Mouse (Mus musculus) CH12.LX (cell line): Measurements from ENCODE around the gene Cfi. TPM values are rescaled to one million over a fixed set of nuclear protein-coding genes. Genes with fewer than 3 reads are reported as not detected.

Experiments
- DNase-seq: peaks from one replicate; pipeline ENCODE4 v3.0.0-alpha.2; 2013; ENCODE audit errors: extremely low read depth
- H3K27ac ChIP-seq: 2 replicates; pipeline ENCODE4 v1.5.1; 2012; ENCODE audit warnings: low read depth, mild to moderate bottlenecking, control low read depth, moderate library complexity; ENCODE audit not compliant: insufficient read depth
- H3K27me3 ChIP-seq: replicated peaks from 2 replicates; pipeline ENCODE3; 2012; ENCODE audit warnings: inconsistent platforms
- H3K36me3 ChIP-seq, 2 experiments: replicated peaks in 1 of 2; 2 replicates each; pipeline versions ENCODE3 to v1.6.1; 2012; ENCODE audit warnings: inconsistent platforms in 1 of 2, low read length in 1 of 2, mild to moderate bottlenecking in 1 of 2, mixed read lengths in 1 of 2, moderate library complexity in 1 of 2; ENCODE audit not compliant: control insufficient read depth in 1 of 2, insufficient read depth in 1 of 2
- H3K4me1 ChIP-seq, 2 experiments: 2 replicates each; pipeline ENCODE4 v1.6.1; 2012; ENCODE audit warnings: inconsistent platforms in 1 of 2, moderate library complexity in 1 of 2; ENCODE audit not compliant: insufficient read depth in 2 of 2, control insufficient read depth in 1 of 2
- H3K4me2 ChIP-seq: 2 replicates; pipeline ENCODE4 v1.6.1; 2012; ENCODE audit warnings: low read depth, mild to moderate bottlenecking, control low read depth; ENCODE audit not compliant: poor library complexity, insufficient read depth, severe bottlenecking
- H3K4me3 ChIP-seq, 3 experiments: fragments of 150-350 bp in 1 of 3; sonication (generic) in 1 of 3; replicated peaks in 1 of 3; 2 replicates each; pipeline versions ENCODE3 to v1.5.1; 2011 to 2012; ENCODE audit warnings: low read depth in 2 of 3, low read length in 2 of 3, mild to moderate bottlenecking in 2 of 3, moderate library complexity in 2 of 3, control low read depth in 1 of 3, improper control_type of control experiment in 1 of 3, inconsistent platforms in 1 of 3, mixed read lengths in 1 of 3; ENCODE audit not compliant: poor library complexity in 1 of 3
- H3K79me2 ChIP-seq: replicated peaks from 2 replicates; pipeline ENCODE4 v1.6.1; 2012; ENCODE audit warnings: mild to moderate bottlenecking, moderate library complexity; ENCODE audit not compliant: control insufficient read depth, poor library complexity, insufficient read depth, severe bottlenecking; ENCODE audit errors: extremely low read depth
- H3K9ac ChIP-seq: 2 replicates; pipeline ENCODE4 v1.6.1; 2012; ENCODE audit warnings: low read depth, mild to moderate bottlenecking, control low read depth, moderate library complexity; ENCODE audit not compliant: insufficient read depth
- H3K9me3 ChIP-seq: replicated peaks from 2 replicates; pipeline ENCODE3; 2012; ENCODE audit warnings: low read length, inconsistent platforms, mixed read lengths
- BHLHE40 ChIP-seq: IDR thresholded peaks from 2 replicates; pipeline ENCODE4 v1.6.1; 2011; ENCODE audit warnings: mild to moderate bottlenecking, low read depth, low read length, improper control_type of control experiment
- CHD1 ChIP-seq: IDR thresholded peaks from 2 replicates; pipeline ENCODE4 v1.6.1; 2012; ENCODE audit warnings: low read depth, low read length, improper control_type of control experiment, inconsistent platforms
- CHD2 ChIP-seq: IDR thresholded peaks from 2 replicates; pipeline ENCODE4 v1.6.1; 2011; ENCODE audit warnings: low read length, improper control_type of control experiment
- CTCF ChIP-seq, 2 experiments: IDR thresholded peaks in 1 of 2; conservative IDR thresholded peaks in 1 of 2; 2 replicates each; pipeline ENCODE4 v1.5.1; 2011 to 2012; ENCODE audit warnings: low read depth in 2 of 2, low read length in 2 of 2, improper control_type of control experiment in 1 of 2, inconsistent platforms in 1 of 2, mild to moderate bottlenecking in 1 of 2, moderate library complexity in 1 of 2
- E2F4 ChIP-seq: IDR thresholded peaks from 2 replicates; pipeline ENCODE4 v1.6.1; 2011; ENCODE audit warnings: low read depth, low read length, improper control_type of control experiment; ENCODE audit not compliant: insufficient replicate concordance
- ELF1 ChIP-seq: IDR thresholded peaks from 2 replicates; pipeline ENCODE4 v1.6.1; 2014; ENCODE audit warnings: low read depth, mild to moderate bottlenecking, inconsistent platforms, low read length, improper control_type of control experiment
- EP300 ChIP-seq: IDR thresholded peaks from 2 replicates; pipeline ENCODE4 v1.6.1; 2011; ENCODE audit warnings: low read length, improper control_type of control experiment
- ETS1 ChIP-seq: conservative IDR thresholded peaks from 2 replicates; pipeline ENCODE4 v1.6.1; 2012; ENCODE audit warnings: low read depth, mild to moderate bottlenecking, inconsistent platforms, low read length, improper control_type of control experiment, moderate library complexity
- GABPA ChIP-seq: IDR thresholded peaks from 2 replicates; pipeline ENCODE4 v1.6.1; 2012; ENCODE audit warnings: low read depth, low read length, improper control_type of control experiment, inconsistent platforms; ENCODE audit not compliant: insufficient replicate concordance
- HCFC1 ChIP-seq: IDR thresholded peaks from 2 replicates; pipeline ENCODE4 v1.6.1; 2012; ENCODE audit warnings: low read depth, mild to moderate bottlenecking, inconsistent platforms, low read length, improper control_type of control experiment
- IRF4 ChIP-seq: IDR thresholded peaks from 2 replicates; pipeline ENCODE4 v1.6.1; 2014; ENCODE audit warnings: low read depth, mild to moderate bottlenecking, inconsistent platforms, low read length, improper control_type of control experiment
- JUN ChIP-seq: IDR thresholded peaks from 2 replicates; pipeline ENCODE4 v1.6.1; 2011; ENCODE audit warnings: low read depth, mild to moderate bottlenecking, low read length, improper control_type of control experiment, moderate library complexity; ENCODE audit not compliant: insufficient read depth
- JUND ChIP-seq: conservative IDR thresholded peaks from 2 replicates; pipeline ENCODE4 v1.6.1; 2011; ENCODE audit warnings: low read depth, low read length, improper control_type of control experiment
- KAT2A ChIP-seq: IDR thresholded peaks from 2 replicates; pipeline ENCODE4 v1.6.1; 2012; ENCODE audit warnings: low read length, improper control_type of control experiment, inconsistent platforms; ENCODE audit not compliant: insufficient replicate concordance
- MAFK ChIP-seq: IDR thresholded peaks from 2 replicates; pipeline ENCODE4 v1.6.1; 2011; ENCODE audit warnings: low read length, improper control_type of control experiment; ENCODE audit not compliant: insufficient replicate concordance
- MAX ChIP-seq: IDR thresholded peaks from 2 replicates; pipeline ENCODE4 v1.6.1; 2011; ENCODE audit warnings: low read length, improper control_type of control experiment
- MAZ ChIP-seq: IDR thresholded peaks from 2 replicates; pipeline ENCODE4 v1.6.1; 2012; ENCODE audit warnings: low read depth, mild to moderate bottlenecking, inconsistent platforms, low read length, improper control_type of control experiment, moderate library complexity
- MEF2A ChIP-seq: IDR thresholded peaks from 2 replicates; pipeline ENCODE4 v1.6.1; 2014; ENCODE audit warnings: low read depth, mild to moderate bottlenecking, inconsistent platforms, low read length, improper control_type of control experiment, borderline replicate concordance
- MXI1 ChIP-seq: IDR thresholded peaks from 2 replicates; pipeline ENCODE4 v1.6.1; 2011; ENCODE audit warnings: mild to moderate bottlenecking, low read depth, low read length, improper control_type of control experiment
- MYC ChIP-seq: IDR thresholded peaks from 2 replicates; pipeline ENCODE4 v1.6.1; 2011; ENCODE audit warnings: low read depth, mild to moderate bottlenecking, improper control_type of control experiment, low read length
- NELFE ChIP-seq: IDR thresholded peaks from 2 replicates; pipeline ENCODE4 v1.6.1; 2011; ENCODE audit warnings: low read depth, low read length, improper control_type of control experiment
- NRF1 ChIP-seq: IDR thresholded peaks from 2 replicates; pipeline ENCODE4 v1.6.1; 2014; ENCODE audit warnings: low read depth, mild to moderate bottlenecking, inconsistent platforms, low read length, improper control_type of control experiment, moderate library complexity
- PAX5 ChIP-seq: IDR thresholded peaks from 2 replicates; pipeline ENCODE4 v1.6.1; 2012; ENCODE audit warnings: low read length, inconsistent platforms, mixed read lengths
- POLR2A ChIP-seq: IDR thresholded peaks from 2 replicates; pipeline ENCODE4 v1.6.1; 2011; ENCODE audit warnings: low read depth, mild to moderate bottlenecking, improper control_type of control experiment, low read length
- POLR2AphosphoS2 ChIP-seq: IDR thresholded peaks from 2 replicates; pipeline ENCODE4 v1.6.1; 2011; ENCODE audit warnings: low read depth, low read length, improper control_type of control experiment
- RAD21 ChIP-seq: IDR thresholded peaks from 2 replicates; pipeline ENCODE4 v1.6.1; 2011; ENCODE audit warnings: low read depth, mild to moderate bottlenecking, low read length, improper control_type of control experiment, moderate library complexity
- RCOR1 ChIP-seq: conservative IDR thresholded peaks from 2 replicates; pipeline ENCODE4 v1.6.1; 2012; ENCODE audit warnings: low read depth, mild to moderate bottlenecking, inconsistent platforms, low read length, improper control_type of control experiment
- SIN3A ChIP-seq: IDR thresholded peaks from 2 replicates; pipeline ENCODE4 v1.6.1; 2012; ENCODE audit warnings: low read length, improper control_type of control experiment, inconsistent platforms
- SMC3 ChIP-seq: IDR thresholded peaks from 2 replicates; pipeline ENCODE4 v1.6.1; 2011; ENCODE audit warnings: low read depth, low read length, improper control_type of control experiment
- TBP ChIP-seq: conservative IDR thresholded peaks from 2 replicates; pipeline ENCODE4 v1.6.1; 2011; ENCODE audit warnings: low read depth, low read length, improper control_type of control experiment
- TCF12 ChIP-seq: IDR thresholded peaks from 2 replicates; pipeline ENCODE4 v1.6.1; 2014; ENCODE audit warnings: low read depth, mild to moderate bottlenecking, inconsistent platforms, low read length, improper control_type of control experiment
- UBTF ChIP-seq: IDR thresholded peaks from 2 replicates; pipeline ENCODE4 v1.6.1; 2012; ENCODE audit warnings: low read depth, mild to moderate bottlenecking, inconsistent platforms, low read length, improper control_type of control experiment, moderate library complexity
- USF1 ChIP-seq: IDR thresholded peaks from 2 replicates; pipeline ENCODE4 v1.6.1; 2014; ENCODE audit warnings: low read depth, mild to moderate bottlenecking, inconsistent platforms, low read length, improper control_type of control experiment
- USF2 ChIP-seq: conservative IDR thresholded peaks from 2 replicates; pipeline ENCODE4 v1.6.1; 2011; ENCODE audit warnings: low read depth, low read length, improper control_type of control experiment
- ZC3H11A ChIP-seq: IDR thresholded peaks from 2 replicates; pipeline ENCODE4 v1.6.1; 2012; ENCODE audit warnings: low read depth, mild to moderate bottlenecking, inconsistent platforms, low read length, improper control_type of control experiment
- ZKSCAN1 ChIP-seq: IDR thresholded peaks from 2 replicates; pipeline ENCODE4 v1.6.1; 2012; ENCODE audit warnings: low read depth, inconsistent platforms, low read length, improper control_type of control experiment, borderline replicate concordance
- ZMIZ1 ChIP-seq: IDR thresholded peaks from 2 replicates; pipeline ENCODE4 v1.6.1; 2012; ENCODE audit warnings: low read depth, mild to moderate bottlenecking, inconsistent platforms, low read length, improper control_type of control experiment
- ZNF384 ChIP-seq: IDR thresholded peaks from 2 replicates; pipeline ENCODE4 v1.6.1; 2012; ENCODE audit warnings: low read depth, low read length, improper control_type of control experiment, inconsistent platforms
- dilution Hi-C: fragments of 300-500 bp; cut with MboI; formaldehyde crosslinking; loops from 2 replicates; pipeline ENCODE4 v1.14.3; 2020; ENCODE audit warnings: low sequenced_read_pairs; ENCODE audit not compliant: extremely low pct_unique_long_range_greater_than_20kb, extremely low pct_ligation_motif_present
- in situ Hi-C: fragments of 300-500 bp; cut with MboI; formaldehyde crosslinking; loops from 3 replicates; pipeline ENCODE4 v1.14.3; 2019; ENCODE audit warnings: low sequenced_read_pairs, low pct_ligation_motif_present, low pct_unique_long_range_greater_than_20kb, mixed read lengths
- polyA plus RNA-seq: library from polyadenylated mRNA; unstranded; fragments of >175 nt; gene quantifications from 2 replicates; pipeline ENCODE4 v1.2.1, GENCODE M21; 2012; ENCODE audit warnings: low read depth; ENCODE audit not compliant: insufficient read length
- total RNA-seq, 2 experiments: library from RNA; depleted of rRNA; stranded (reverse); fragments of 300-350 nt in 1 of 2; fragments of >200 nt in 1 of 2; gene quantifications; 2 replicates each; pipeline ENCODE4 v1.2.3; 2012 to 2014

The Cfi gene
- total and polyA plus RNA-seq, 3 experiments, result 0.04 to 0.14 TPM; not detected in 1

- Histone ChIP-seq H3K4me3 (peak within 1 kb of the TSS; percentile 78 to 96 (median 80)), H3K9me3 (no peaks in the 10 kb centered on the region), H3K36me3 (peaks cover 0 to 10% of the 10 kb centered on the region in 2 experiments), H3K4me1 (peaks cover 19 to 46% of the 10 kb centered on the region in 2 experiments; a peak in 3 of 4 replicates), H3K27me3 (no peaks in the 10 kb centered on the region), H3K4me2 (peak within 1 kb of the TSS; percentile 79), H3K79me2 (peaks cover 7% of the 10 kb centered on the region; the same call in 1 of the 2 replicates), H3K9ac (peak within 1 kb of the TSS; percentile 87), H3K27ac (peak within 1 kb of the TSS; percentile 57)
- peak; percentile 82 for DNase-seq
- in situ Hi-C loops, result no loop called here
- dilution Hi-C loops, result no loop called here
- peak; percentile 91 for TF ChIP-seq MXI1
- TF ChIP-seq POLR2AphosphoS2, result no peak
- no peak for TF ChIP-seq MAZ
- TF ChIP-seq MAFK, result no peak
- TF ChIP-seq PAX5, result no peak
- TF ChIP-seq IRF4, result no peak
- peak; percentile 46; the same call in 1 of the 2 replicates for TF ChIP-seq BHLHE40
- TF ChIP-seq RCOR1, result no peak
- no peak for TF ChIP-seq UBTF
- TF ChIP-seq SMC3, result no peak
- no peak for TF ChIP-seq TCF12
- TF ChIP-seq ETS1, result no peak
- no peak for TF ChIP-seq TBP
- TF ChIP-seq E2F4, result no peak
- no peak for TF ChIP-seq ZNF384
- TF ChIP-seq JUND, result no peak
- no peak for TF ChIP-seq SIN3A
- no peak for TF ChIP-seq GABPA
- no peak for TF ChIP-seq EP300
- no peak for TF ChIP-seq RAD21
- no peak for TF ChIP-seq ZMIZ1
- peak; percentile 97 for TF ChIP-seq MAX
- TF ChIP-seq MYC, result peak; percentile 89
- no peak for TF ChIP-seq JUN
- TF ChIP-seq ZKSCAN1, result no peak
- TF ChIP-seq ELF1, result no peak; the same call in 1 of the 2 replicates
- no peak for TF ChIP-seq CTCF (conservative IDR thresholded peaks at IDR 0.05 in 1 of 2, IDR thresholded peaks at IDR 0.05 in 1 of 2; ENCODE audit: low read depth in 2 of 2, low read length in 2 of 2)
- peak; percentile 27; the same call in 1 of the 2 replicates for TF ChIP-seq HCFC1
- peak; percentile 62 for TF ChIP-seq NELFE
- peak; percentile 92 for TF ChIP-seq USF1
- peak; percentile 86 for TF ChIP-seq USF2
- no peak for TF ChIP-seq CHD2
- TF ChIP-seq KAT2A, result no peak
- no peak; the same call in 1 of the 2 replicates for TF ChIP-seq MEF2A
- peak; percentile 45; the same call in 1 of the 2 replicates for TF ChIP-seq POLR2A
- TF ChIP-seq CHD1, result no peak
- TF ChIP-seq NRF1, result peak; percentile 97
- TF ChIP-seq ZC3H11A, result no peak
These were observed 42.8 kb downstream of the Cfi start, which contains the start of gene Pla2g12a for GRCm38 (mm10) chr3:129878405-129879021. Gene Pla2g12a (plus strand): TSS chr3:129878606.
